Mouse (Mus musculus): ENCODE results near the gene Prrc2a. TPM values are rescaled to one million over a fixed set of nuclear protein-coding genes. Genes with fewer than 3 reads are reported as not detected.

The Prrc2a gene
- polyA plus RNA-seq (2012; rRNA removed), result 327 and 373 TPM in 2 replicates

DNA sequence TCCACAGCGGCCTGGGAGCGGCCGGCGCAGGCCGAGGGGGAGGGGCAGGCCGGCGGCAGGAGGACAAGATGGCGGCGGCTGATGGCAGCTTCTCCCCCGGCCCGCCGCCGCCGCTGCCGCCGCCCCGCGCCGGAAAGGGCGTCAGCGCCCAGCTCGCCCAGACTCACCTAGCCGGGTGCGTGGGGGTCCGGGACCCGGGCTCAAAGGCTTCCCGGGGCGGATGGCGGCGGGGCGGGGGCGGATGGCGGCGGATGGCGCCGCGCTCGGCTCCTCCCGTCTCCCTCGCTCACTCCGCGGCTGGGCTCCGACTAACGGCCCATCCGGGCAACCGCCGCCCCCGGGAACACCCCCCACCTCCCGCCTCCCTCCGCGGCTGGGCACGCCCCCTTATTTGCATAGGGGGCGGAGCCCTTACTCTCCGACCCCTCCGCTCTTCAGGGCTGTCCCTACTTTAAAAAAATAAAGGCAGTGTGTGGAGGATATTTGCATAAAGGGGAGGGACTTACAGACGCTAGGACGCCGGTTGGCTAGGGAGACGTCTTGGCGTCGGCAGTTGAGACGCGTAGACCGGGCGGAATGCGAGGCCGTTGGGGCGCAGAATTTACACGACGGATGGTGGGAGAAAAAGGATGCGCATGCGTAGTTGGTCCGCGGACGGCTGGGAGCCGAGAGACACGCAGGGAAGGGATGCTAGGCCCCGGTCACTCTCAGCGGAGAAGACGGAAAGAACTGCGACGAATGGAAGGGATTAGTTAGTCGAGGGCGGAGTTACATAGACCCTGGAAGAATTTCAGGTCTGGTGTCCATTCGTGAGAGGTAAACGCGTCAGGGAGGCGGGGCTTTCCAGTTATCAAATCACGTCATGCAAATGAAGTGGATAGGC, at the start of gene Prrc2a:
TSS of gene Prrc2a (minus strand) at position 330 of the 883 bp plus-strand sequence.
- 1% methylated on average over 73 of the region's 89 CpGs for WGBS
- DNase-seq, result peak; percentile 96
- Histone ChIP-seq H3K4me1 (ENCODE audit: control insufficient read depth, insufficient read depth, low read length) (peaks cover 23% of the 10 kb centered on the region), H3K4me3 (replicated peaks; ENCODE audit: extremely low read depth, low read depth, low read length) (peak within 1 kb of the TSS; percentile 92)
- TF ChIP-seq POLR2A (IDR thresholded peaks at IDR 0.05; ENCODE audit: borderline replicate concordance, extremely low read depth, low read depth, low read length), result peak; percentile 96; the same call in 1 of the 2 replicates
- no peak for TF ChIP-seq CTCF (IDR thresholded peaks at IDR 0.05; ENCODE audit: insufficient read depth, low read length)

DNA sequence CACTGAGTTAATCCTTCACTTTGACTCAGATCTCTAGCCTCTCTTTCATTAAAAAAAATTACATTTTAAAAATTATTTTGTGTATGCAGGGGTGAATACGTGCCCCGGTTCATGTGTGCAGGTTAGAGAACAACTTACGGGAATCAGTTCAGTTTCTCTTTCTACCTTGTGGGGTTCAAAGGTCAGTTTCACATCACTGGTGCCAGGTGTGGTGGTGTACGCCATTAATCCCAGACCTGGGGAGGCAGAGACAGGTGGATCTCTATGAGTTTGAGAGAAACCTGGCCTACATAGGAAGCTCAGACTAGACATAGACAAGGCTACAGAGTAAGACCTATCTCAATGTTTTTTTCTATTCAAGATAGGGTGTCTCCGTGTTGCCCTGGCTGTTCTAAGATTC, 48.4 kb upstream of the Prrc2a start:
- 0 out of 2 replicates have a peak, but pooled peaks cover 7% of the 10 kb centered on the region for H3K4me1 ChIP-seq (ENCODE audit: control insufficient read depth, insufficient read depth, low read length)
- no peak for DNase-seq
- no peak for TF ChIP-seq CTCF (IDR thresholded peaks at IDR 0.05; ENCODE audit: insufficient read depth, low read length)
- TF ChIP-seq POLR2A (IDR thresholded peaks at IDR 0.05; ENCODE audit: borderline replicate concordance, extremely low read depth, low read depth, low read length), result no peak
- no peak overlapping the region for H3K4me3 ChIP-seq (replicated peaks; ENCODE audit: extremely low read depth, low read depth, low read length)
- WGBS, result 92% methylated on average over 5 of the region's 5 CpGs

DNA sequence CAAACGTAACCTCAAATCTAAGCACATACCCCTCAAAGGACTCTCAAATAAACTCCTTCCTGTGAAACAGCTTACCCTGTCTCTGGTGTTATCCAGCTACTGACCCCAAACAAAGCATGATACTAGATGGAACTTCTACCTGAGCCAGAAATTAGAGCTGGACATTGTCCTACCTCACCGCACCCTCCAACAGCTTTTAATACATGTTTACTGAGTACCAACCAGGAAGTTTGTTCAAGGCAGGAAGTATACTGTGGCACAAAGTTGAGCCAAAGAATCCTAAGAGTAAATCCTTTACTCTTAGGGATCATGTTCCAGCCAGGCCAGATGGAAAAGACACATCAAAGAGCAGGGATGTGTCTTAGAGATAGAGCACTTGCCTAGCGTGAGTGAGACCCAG, 45.9 kb upstream of the Prrc2a start:
- DNase-seq, result no peak
- 43% methylated on average over 3 of the region's 3 CpGs for WGBS
- Histone ChIP-seq H3K4me3 (replicated peaks; ENCODE audit: extremely low read depth, low read depth, low read length) (no peak overlapping the region), H3K4me1 (ENCODE audit: control insufficient read depth, insufficient read depth, low read length) (0 out of 2 replicates have a peak, but pooled peaks cover 7% of the 10 kb centered on the region)
- TF ChIP-seq CTCF (IDR thresholded peaks at IDR 0.05; ENCODE audit: insufficient read depth, low read length), result no peak
- TF ChIP-seq POLR2A (IDR thresholded peaks at IDR 0.05; ENCODE audit: borderline replicate concordance, extremely low read depth, low read depth, low read length), result no peak

DNA sequence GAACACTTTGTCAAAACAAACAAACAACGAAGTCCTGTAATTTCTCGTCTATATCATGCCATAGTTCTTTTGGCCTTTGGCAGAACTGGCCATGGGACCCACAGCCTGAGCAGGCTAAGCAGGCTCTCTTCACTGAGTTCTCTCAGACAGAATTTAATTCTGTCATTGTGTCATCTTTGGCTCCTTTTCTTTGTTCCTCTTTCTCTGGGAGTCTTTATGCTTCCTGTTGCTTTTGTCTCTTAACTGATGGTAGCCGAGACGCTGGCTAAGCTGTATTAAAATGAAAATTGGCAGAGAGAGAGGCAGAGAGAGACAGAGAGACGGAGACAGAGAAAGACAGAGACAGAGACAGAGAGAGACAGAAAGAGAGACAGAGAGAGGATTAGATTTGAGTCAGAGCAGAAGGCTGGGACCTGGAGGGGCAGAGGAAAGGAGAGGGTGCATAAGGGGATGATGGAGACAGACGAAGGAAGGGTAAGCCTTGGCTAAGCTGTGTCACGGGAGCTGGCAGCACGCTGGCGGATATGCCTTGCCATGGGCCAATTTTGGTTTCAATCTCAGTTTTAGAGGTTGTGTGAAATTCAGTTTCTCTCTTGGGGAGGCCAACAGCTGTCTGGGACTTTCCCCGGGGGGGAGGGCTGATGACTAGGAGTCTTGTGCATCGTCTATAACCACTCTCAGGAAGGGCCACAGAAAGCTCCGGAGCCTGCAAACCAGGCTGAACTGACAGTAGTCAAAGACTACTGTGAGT, 45.3 kb upstream of the Prrc2a start:
- Histone ChIP-seq H3K4me1 (ENCODE audit: control insufficient read depth, insufficient read depth, low read length) (0 out of 2 replicates have a peak, but pooled peaks cover 7% of the 10 kb centered on the region), H3K4me3 (replicated peaks; ENCODE audit: extremely low read depth, low read depth, low read length) (no peak overlapping the region)
- no peak for DNase-seq
- TF ChIP-seq POLR2A (IDR thresholded peaks at IDR 0.05; ENCODE audit: borderline replicate concordance, extremely low read depth, low read depth, low read length) (no peak), CTCF (IDR thresholded peaks at IDR 0.05; ENCODE audit: insufficient read depth, low read length) (no peak)
- WGBS, result 56% methylated on average over 12 of the region's 12 CpGs

DNA sequence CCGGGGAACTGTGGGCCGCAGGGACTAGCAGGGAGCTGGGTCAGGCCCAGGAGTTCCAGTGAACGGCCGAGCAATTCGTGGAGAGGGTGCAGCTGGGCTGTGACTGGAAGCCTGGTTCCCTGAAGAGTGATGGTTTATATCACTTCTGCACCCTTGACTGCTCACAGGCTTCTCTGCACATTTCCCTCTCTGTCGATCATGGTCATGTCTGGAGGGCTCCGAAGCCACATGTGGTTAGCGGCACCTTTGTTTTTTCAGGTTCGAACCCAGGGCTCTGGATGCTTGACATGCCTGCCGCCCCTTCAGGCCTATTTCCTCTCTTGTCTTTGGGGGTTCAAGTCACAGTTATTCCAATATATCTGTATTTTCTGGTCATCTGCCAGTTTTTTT, 40.7 kb upstream of the Prrc2a start:
- Histone ChIP-seq H3K4me3 (replicated peaks; ENCODE audit: extremely low read depth, low read depth, low read length) (no peak overlapping the region), H3K4me1 (ENCODE audit: control insufficient read depth, insufficient read depth, low read length) (0 out of 2 replicates have a peak, but pooled peaks cover 3% of the 10 kb centered on the region)
- WGBS, result 67% methylated on average over 10 of the region's 10 CpGs
- no peak for DNase-seq
- TF ChIP-seq POLR2A (IDR thresholded peaks at IDR 0.05; ENCODE audit: borderline replicate concordance, extremely low read depth, low read depth, low read length), result no peak
- no peak for TF ChIP-seq CTCF (IDR thresholded peaks at IDR 0.05; ENCODE audit: insufficient read depth, low read length)

DNA sequence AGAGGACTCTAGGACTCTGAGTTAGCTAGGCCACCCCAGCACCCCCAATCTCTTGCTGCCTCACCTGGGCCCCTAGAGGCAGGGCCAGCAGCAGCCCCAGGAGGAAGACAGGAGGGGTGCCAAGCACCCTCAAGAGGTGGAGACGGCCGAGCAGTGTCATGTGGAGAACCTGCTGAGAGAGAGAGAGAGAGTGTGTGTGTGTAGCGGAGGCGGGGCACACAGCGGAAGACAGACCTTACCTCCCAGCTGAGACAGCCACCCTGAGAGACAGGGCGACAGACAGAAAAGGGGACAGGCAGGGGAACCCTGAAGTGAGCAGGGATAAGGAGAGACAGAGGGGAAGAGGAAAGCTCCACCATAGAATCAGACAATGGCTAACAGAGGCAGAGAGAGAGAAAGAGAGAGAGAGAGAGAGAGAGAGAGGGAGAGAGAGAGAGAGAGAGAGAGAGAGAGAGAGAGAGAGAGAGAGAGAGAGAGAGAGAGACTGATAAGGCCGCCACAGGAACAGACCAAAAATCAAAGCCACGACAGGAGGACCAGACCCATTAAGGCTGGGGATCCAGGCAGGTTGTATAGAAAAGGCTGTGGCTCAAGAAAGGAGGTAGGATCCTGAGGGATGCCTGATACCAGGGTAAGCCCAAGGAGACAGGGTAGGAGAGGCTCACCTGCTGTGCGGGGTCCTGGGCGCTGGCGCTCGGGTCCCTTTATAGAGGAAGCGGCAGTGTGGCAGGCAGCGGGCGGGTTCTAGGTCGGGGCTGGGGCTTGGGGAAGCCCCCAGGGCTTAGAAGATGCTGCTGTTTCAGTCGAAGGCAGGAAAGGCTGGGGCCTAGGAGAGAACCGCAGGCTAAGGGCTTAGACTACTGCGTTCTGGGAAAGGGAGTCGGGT, 40.0 kb upstream of the Prrc2a start, which contains the start of gene Lta:
TSS of gene Lta (minus strand) at position 858 of the 886 bp plus-strand sequence.
- TF ChIP-seq POLR2A (IDR thresholded peaks at IDR 0.05; ENCODE audit: borderline replicate concordance, extremely low read depth, low read depth, low read length) (no peak), CTCF (IDR thresholded peaks at IDR 0.05; ENCODE audit: insufficient read depth, low read length) (no peak)
- WGBS, result 57% methylated on average over 20 of the region's 20 CpGs
- Histone ChIP-seq H3K4me3 (replicated peaks; ENCODE audit: extremely low read depth, low read depth, low read length) (peak within 1 kb of the TSS; percentile 20), H3K4me1 (ENCODE audit: control insufficient read depth, insufficient read depth, low read length) (0 out of 2 replicates have a peak, but pooled peaks cover 3% of the 10 kb centered on the region)
- no peak for DNase-seq

DNA sequence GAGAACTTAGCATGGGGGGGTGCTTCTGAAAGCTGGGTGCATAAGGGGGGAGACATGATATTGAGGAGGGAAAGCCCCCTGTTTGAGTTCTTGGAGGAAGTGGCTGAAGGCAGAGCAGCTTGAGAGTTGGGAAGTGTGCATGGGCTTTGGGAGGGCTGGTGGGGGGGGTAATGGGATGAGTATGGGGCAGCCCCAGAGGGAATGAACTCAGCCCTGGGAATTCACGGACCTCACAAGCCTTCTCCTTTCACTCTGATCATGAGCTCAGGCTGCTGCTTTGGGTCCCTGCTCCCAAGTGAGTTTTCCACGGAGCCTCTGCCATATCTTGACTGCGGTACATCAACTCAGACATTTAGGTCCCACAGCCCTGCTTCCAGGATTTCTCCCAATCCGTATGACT, 37.7 kb upstream of the Prrc2a start:
- H3K4me1 ChIP-seq (ENCODE audit: control insufficient read depth, insufficient read depth, low read length), result no peaks in the 10 kb centered on the region
- H3K4me3 ChIP-seq (replicated peaks; ENCODE audit: extremely low read depth, low read depth, low read length), result no peak overlapping the region

DNA sequence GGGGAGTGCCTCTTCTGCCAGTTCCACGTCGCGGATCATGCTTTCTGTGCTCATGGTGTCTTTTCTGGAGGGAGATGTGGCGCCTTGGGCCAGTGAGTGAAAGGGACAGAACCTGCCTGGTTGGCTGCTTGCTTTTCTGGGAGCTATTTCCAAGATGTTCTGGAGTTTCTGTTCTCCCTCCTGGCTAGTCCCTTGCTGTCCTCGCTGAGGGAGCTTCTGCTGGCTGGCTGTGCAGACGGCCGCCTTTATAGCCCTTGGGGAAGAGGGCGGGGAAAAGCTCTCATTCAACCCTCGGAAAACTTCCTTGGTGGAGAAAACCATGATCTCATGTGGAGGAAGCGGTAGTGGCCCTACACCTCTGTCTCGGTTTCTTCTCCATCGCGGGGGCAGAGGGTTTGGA, 37.1 kb upstream of the Prrc2a start, which contains the start of gene Tnf:
TSS of gene Tnf (minus strand) at position 221 of the 400 bp plus-strand sequence.
- TF ChIP-seq CTCF (IDR thresholded peaks at IDR 0.05; ENCODE audit: insufficient read depth, low read length) (no peak), POLR2A (IDR thresholded peaks at IDR 0.05; ENCODE audit: borderline replicate concordance, extremely low read depth, low read depth, low read length) (peak; percentile 59; the same call in 1 of the 2 replicates)
- peak within 1 kb of the TSS; percentile 22 for H3K4me3 ChIP-seq (replicated peaks; ENCODE audit: extremely low read depth, low read depth, low read length)
- no peak for DNase-seq
- no peaks in the 10 kb centered on the region for H3K4me1 ChIP-seq (ENCODE audit: control insufficient read depth, insufficient read depth, low read length)
- 29% methylated on average over 13 of the region's 13 CpGs for WGBS

More for the DNA sequence above, 37.7 kb upstream of the Prrc2a start:
- WGBS, result 76% methylated on average over 4 of the region's 4 CpGs
- DNase-seq, result no peak
- TF ChIP-seq CTCF (IDR thresholded peaks at IDR 0.05; ENCODE audit: insufficient read depth, low read length), result no peak
